Mouse (Mus musculus): Measurements from ENCODE around the gene Man2c1.

Gene Man2c1

GRCm38 (mm10) chr9:57130577-57131433, at the start of gene Man2c1:
Man2c1 (plus strand) TSS chr9:57130690.
- ATAC-seq (ENCODE audit: insufficient number of reproducible peaks, low FRiP score, low TSS enrichment), result peak; percentile 88

GRCm38 (mm10) chr9:57082236-57082635, 48.3 kb upstream of the Man2c1 start:
- no peak for ATAC-seq (ENCODE audit: insufficient number of reproducible peaks, low FRiP score, low TSS enrichment)

- ATAC-seq (ENCODE audit: insufficient number of reproducible peaks, low FRiP score, low TSS enrichment), result no peak
Observed at GRCm38 (mm10) chr9:57117261-57117755, 13.2 kb upstream of the Man2c1 start.

- no peak for ATAC-seq (ENCODE audit: insufficient number of reproducible peaks, low FRiP score, low TSS enrichment)
Observed at GRCm38 (mm10) chr9:57129641-57130040, 849 bp upstream of the Man2c1 start.

GRCm38 (mm10) chr9:57137246-57137645, 6.8 kb downstream of the Man2c1 start:
- no peak for ATAC-seq (ENCODE audit: insufficient number of reproducible peaks, low FRiP score, low TSS enrichment)

GRCm38 (mm10) chr9:57137777-57138176, 7.3 kb downstream of the Man2c1 start:
- ATAC-seq (ENCODE audit: insufficient number of reproducible peaks, low FRiP score, low TSS enrichment), result no peak

GRCm38 (mm10) chr9:57138507-57138906, 8.0 kb downstream of the Man2c1 start:
- no peak for ATAC-seq (ENCODE audit: insufficient number of reproducible peaks, low FRiP score, low TSS enrichment)

GRCm38 (mm10) chr9:57139110-57139509, 8.6 kb downstream of the Man2c1 start:
- ATAC-seq (ENCODE audit: insufficient number of reproducible peaks, low FRiP score, low TSS enrichment), result no peak

GRCm38 (mm10) chr9:57139571-57139970, 9.1 kb downstream of the Man2c1 start:
- ATAC-seq (ENCODE audit: insufficient number of reproducible peaks, low FRiP score, low TSS enrichment), result no peak

- no peak for ATAC-seq (ENCODE audit: insufficient number of reproducible peaks, low FRiP score, low TSS enrichment)
Observed at GRCm38 (mm10) chr9:57141417-57142353, 11.2 kb downstream of the Man2c1 start.

GRCm38 (mm10) chr9:57143212-57143611, 12.7 kb downstream of the Man2c1 start:
- no peak for ATAC-seq (ENCODE audit: insufficient number of reproducible peaks, low FRiP score, low TSS enrichment)

GRCm38 (mm10) chr9:57144830-57145229, 14.3 kb downstream of the Man2c1 start:
- no peak for ATAC-seq (ENCODE audit: insufficient number of reproducible peaks, low FRiP score, low TSS enrichment)

GRCm38 (mm10) chr9:57146451-57147066, 16.1 kb downstream of the Man2c1 start:
- ATAC-seq (ENCODE audit: insufficient number of reproducible peaks, low FRiP score, low TSS enrichment), result no peak

- peak; percentile 26; the same call in 1 of the 2 replicates for ATAC-seq (ENCODE audit: insufficient number of reproducible peaks, low FRiP score, low TSS enrichment)
Observed at GRCm38 (mm10) chr9:57147205-57148143, 17.0 kb downstream of the Man2c1 start.

GRCm38 (mm10) chr9:57148144-57148878, 17.8 kb downstream of the Man2c1 start, which contains the start of gene Neil1:
Neil1 (minus strand) TSS chr9:57148305.
- peak; percentile 80 for ATAC-seq (ENCODE audit: insufficient number of reproducible peaks, low FRiP score, low TSS enrichment)

- no peak for ATAC-seq (ENCODE audit: insufficient number of reproducible peaks, low FRiP score, low TSS enrichment)
Observed at GRCm38 (mm10) chr9:57149021-57149420, 18.5 kb downstream of the Man2c1 start.

- ATAC-seq (ENCODE audit: insufficient number of reproducible peaks, low FRiP score, low TSS enrichment), result no peak
Observed at GRCm38 (mm10) chr9:57150192-57150591, 19.7 kb downstream of the Man2c1 start.

GRCm38 (mm10) chr9:57152331-57152730, 21.8 kb downstream of the Man2c1 start:
- ATAC-seq (ENCODE audit: insufficient number of reproducible peaks, low FRiP score, low TSS enrichment), result no peak

GRCm38 (mm10) chr9:57156383-57156782, 25.9 kb downstream of the Man2c1 start:
- ATAC-seq (ENCODE audit: insufficient number of reproducible peaks, low FRiP score, low TSS enrichment), result no peak

Measured in cerebellum, adult (tissue).